Mouse (Mus musculus) MEL (cell line): ENCODE results near the gene Spon2.

Experiments used
- CHD2 ChIP-seq: IDR thresholded peaks from 2 replicates; pipeline ENCODE4 v1.6.1; 2011; ENCODE audit warnings: low read length, improper control_type of control experiment
- CTCF ChIP-seq, 3 experiments: IDR thresholded peaks in 2 of 3; conservative IDR thresholded peaks in 1 of 3; 2 replicates each; pipeline ENCODE4 v1.5.1; 2011 to 2012; ENCODE audit warnings: low read length in 3 of 3, low read depth in 2 of 3, mild to moderate bottlenecking in 2 of 3, improper control_type of control experiment in 1 of 3, inconsistent platforms in 1 of 3, mixed read lengths in 1 of 3, moderate library complexity in 1 of 3; ENCODE audit not compliant: control insufficient read depth in 1 of 3, insufficient read depth in 1 of 3, poor library complexity in 1 of 3, severe bottlenecking in 1 of 3
- MAFK ChIP-seq: IDR thresholded peaks from 2 replicates; pipeline ENCODE4 v1.6.1; 2011; ENCODE audit warnings: low read depth, mild to moderate bottlenecking, low read length, improper control_type of control experiment, borderline replicate concordance
- NRF1 ChIP-seq: IDR thresholded peaks from 2 replicates; pipeline ENCODE4 v1.6.1; 2014; ENCODE audit warnings: low read depth, mild to moderate bottlenecking, inconsistent platforms, low read length, improper control_type of control experiment, moderate library complexity; ENCODE audit not compliant: poor library complexity, insufficient read depth, severe bottlenecking

DNA sequence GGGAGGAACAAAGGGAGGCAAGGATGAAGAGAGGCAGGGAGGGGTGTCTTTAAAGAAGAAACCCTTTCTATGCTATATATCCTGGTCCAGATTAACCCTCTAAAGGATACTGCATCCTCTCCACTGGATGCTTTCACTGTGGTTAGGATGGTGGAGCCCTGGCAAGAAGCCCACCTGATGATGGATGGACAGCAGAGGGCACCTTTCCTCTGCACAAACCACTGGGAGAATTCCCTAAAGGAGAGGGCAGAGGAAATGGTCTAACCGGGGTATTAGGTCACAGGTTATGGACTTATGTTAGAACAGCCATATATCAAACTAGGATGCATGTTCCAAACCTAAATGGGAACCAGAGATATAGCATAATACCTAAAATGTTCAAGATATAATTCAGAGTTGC lies 18.2 kb downstream of the Spon2 start:
- TF ChIP-seq NRF1 (no peak), CTCF (IDR thresholded peaks at IDR 0.05 in 2 of 3, conservative IDR thresholded peaks at IDR 0.05 in 1 of 3; ENCODE audit: control insufficient read depth in 1 of 3, insufficient read depth in 1 of 3, low read depth in 2 of 3, low read length in 3 of 3, poor library complexity in 1 of 3, severe bottlenecking in 1 of 3) (no peak), CHD2 (no peak), MAFK (no peak)
